Mouse (Mus musculus): ENCODE results near the gene Kbtbd7. TPM values are rescaled to one million over a fixed set of nuclear protein-coding genes. Genes with fewer than 3 reads are reported as not detected.

The Kbtbd7 gene
- 18.4 and 19.9 TPM in 2 replicates for polyA plus RNA-seq (2014; fragmentation: Nextera tagmentation; extraction: Ambion mirVana)

GRCm38 (mm10) chr14:79425979-79426729 lies at the start of gene Kbtbd7:
Gene Kbtbd7, plus strand, starts transcription at chr14:79426511.
- Histone ChIP-seq H3K9ac (ENCODE audit: low read length) (peak within 1 kb of the TSS; percentile 64), H3K4me1 (ENCODE audit: control insufficient read depth, insufficient read depth, low read length) (no peaks in the 10 kb centered on the region), H3K9me3 (ENCODE audit: control insufficient read depth, low read length) (no peaks in the 10 kb centered on the region), H3K27me3 (ENCODE audit: control insufficient read depth, insufficient read depth, low read length) (no peaks in the 10 kb centered on the region), H3K36me3 (ENCODE audit: control insufficient read depth, insufficient read depth, low read length) (no peaks in the 10 kb centered on the region), H3K4me3 (ENCODE audit: low read depth, low read length) (peak within 1 kb of the TSS; percentile 41), H3K4me2 (ENCODE audit: low read depth) (peak within 1 kb of the TSS; percentile 47), H3K27ac (ENCODE audit: low read depth, low read length) (peak within 1 kb of the TSS; percentile 81)
- ATAC-seq (ENCODE audit: insufficient read depth, low FRiP score, low TSS enrichment) (peak; percentile 97), DNase-seq (ENCODE audit: low spot score) (peak; percentile 95)
- under 1% methylated on average over 39 of the region's 44 CpGs for WGBS

GRCm38 (mm10) chr14:79377041-79377440 lies 49.3 kb upstream of the Kbtbd7 start:
- Histone ChIP-seq H3K4me2 (ENCODE audit: low read depth) (no peak overlapping the region), H3K4me1 (ENCODE audit: control insufficient read depth, insufficient read depth, low read length) (no peaks in the 10 kb centered on the region), H3K36me3 (ENCODE audit: control insufficient read depth, insufficient read depth, low read length) (no peaks in the 10 kb centered on the region), H3K4me3 (ENCODE audit: low read depth, low read length) (no peak overlapping the region), H3K9me3 (ENCODE audit: control insufficient read depth, low read length) (no peaks in the 10 kb centered on the region), H3K9ac (ENCODE audit: low read length) (no peak overlapping the region), H3K27me3 (ENCODE audit: control insufficient read depth, insufficient read depth, low read length) (no peaks in the 10 kb centered on the region), H3K27ac (ENCODE audit: low read depth, low read length) (no peak overlapping the region)
- ATAC-seq (ENCODE audit: insufficient read depth, low FRiP score, low TSS enrichment) (no peak), DNase-seq (ENCODE audit: low spot score) (no peak)

- H3K36me3 ChIP-seq (ENCODE audit: control insufficient read depth, insufficient read depth, low read length): 0 out of 2 replicates have a peak, but pooled peaks cover 2% of the 10 kb centered on the region
- no peak overlapping the region for H3K4me2 ChIP-seq (ENCODE audit: low read depth)
- H3K9ac ChIP-seq (ENCODE audit: low read length): no peak overlapping the region
- 96% methylated on average over 7 of the region's 7 CpGs for WGBS
- H3K4me3 ChIP-seq (ENCODE audit: low read depth, low read length): no peak overlapping the region
- no peaks in the 10 kb centered on the region for H3K9me3 ChIP-seq (ENCODE audit: control insufficient read depth, low read length)
- H3K27ac ChIP-seq (ENCODE audit: low read depth, low read length): no peak overlapping the region
- H3K27me3 ChIP-seq (ENCODE audit: control insufficient read depth, insufficient read depth, low read length): no peaks in the 10 kb centered on the region
- DNase-seq (ENCODE audit: low spot score) (no peak), ATAC-seq (ENCODE audit: insufficient read depth, low FRiP score, low TSS enrichment) (no peak)
- no peaks in the 10 kb centered on the region for H3K4me1 ChIP-seq (ENCODE audit: control insufficient read depth, insufficient read depth, low read length)
These were observed 43.2 kb upstream of the Kbtbd7 start for GRCm38 (mm10) chr14:79383120-79383519.

- ATAC-seq (ENCODE audit: insufficient read depth, low FRiP score, low TSS enrichment) (no peak), DNase-seq (ENCODE audit: low spot score) (no peak)
- Histone ChIP-seq H3K27me3 (ENCODE audit: control insufficient read depth, insufficient read depth, low read length) (no peaks in the 10 kb centered on the region), H3K4me3 (ENCODE audit: low read depth, low read length) (no peak overlapping the region), H3K9ac (ENCODE audit: low read length) (no peak overlapping the region), H3K4me2 (ENCODE audit: low read depth) (no peak overlapping the region), H3K9me3 (ENCODE audit: control insufficient read depth, low read length) (no peaks in the 10 kb centered on the region), H3K4me1 (ENCODE audit: control insufficient read depth, insufficient read depth, low read length) (no peaks in the 10 kb centered on the region), H3K27ac (ENCODE audit: low read depth, low read length) (no peak overlapping the region), H3K36me3 (ENCODE audit: control insufficient read depth, insufficient read depth, low read length) (0 out of 2 replicates have a peak, but pooled peaks cover 2% of the 10 kb centered on the region)
- WGBS: 91% methylated on average over 3 of the region's 3 CpGs
These were observed 38.0 kb upstream of the Kbtbd7 start for GRCm38 (mm10) chr14:79388304-79388703.

GRCm38 (mm10) chr14:79389438-79390264 lies 36.7 kb upstream of the Kbtbd7 start:
- Histone ChIP-seq H3K9ac (ENCODE audit: low read length) (peak overlapping the region; percentile 89), H3K4me2 (ENCODE audit: low read depth) (peak overlapping the region; percentile 86), H3K9me3 (ENCODE audit: control insufficient read depth, low read length) (no peaks in the 10 kb centered on the region), H3K4me3 (ENCODE audit: low read depth, low read length) (peak overlapping the region; percentile 73), H3K27ac (ENCODE audit: low read depth, low read length) (peak overlapping the region; percentile 96), H3K27me3 (ENCODE audit: control insufficient read depth, insufficient read depth, low read length) (no peaks in the 10 kb centered on the region), H3K4me1 (ENCODE audit: control insufficient read depth, insufficient read depth, low read length) (no peaks in the 10 kb centered on the region), H3K36me3 (ENCODE audit: control insufficient read depth, insufficient read depth, low read length) (0 out of 2 replicates have a peak, but pooled peaks cover 2% of the 10 kb centered on the region)
- WGBS: 2% methylated on average over 16 of the region's 16 CpGs
- ATAC-seq (ENCODE audit: insufficient read depth, low FRiP score, low TSS enrichment): peak; percentile 20
- DNase-seq (ENCODE audit: low spot score): no peak

GRCm38 (mm10) chr14:79390265-79390926 lies 35.9 kb upstream of the Kbtbd7 start, which contains the start of gene Naa16:
Gene Naa16, minus strand, starts transcription at chr14:79390778.
- no peaks in the 10 kb centered on the region for H3K27me3 ChIP-seq (ENCODE audit: control insufficient read depth, insufficient read depth, low read length)
- WGBS: under 1% methylated on average over 64 of the region's 71 CpGs
- ATAC-seq (ENCODE audit: insufficient read depth, low FRiP score, low TSS enrichment) (peak; percentile 95), DNase-seq (ENCODE audit: low spot score) (peak; percentile 99)
- peak within 1 kb of the TSS; percentile 89 for H3K9ac ChIP-seq (ENCODE audit: low read length)
- peak within 1 kb of the TSS; percentile 96 for H3K27ac ChIP-seq (ENCODE audit: low read depth, low read length)
- H3K4me3 ChIP-seq (ENCODE audit: low read depth, low read length): peak within 1 kb of the TSS; percentile 73
- H3K4me1 ChIP-seq (ENCODE audit: control insufficient read depth, insufficient read depth, low read length): no peaks in the 10 kb centered on the region
- H3K4me2 ChIP-seq (ENCODE audit: low read depth): peak within 1 kb of the TSS; percentile 86
- no peaks in the 10 kb centered on the region for H3K9me3 ChIP-seq (ENCODE audit: control insufficient read depth, low read length)
- H3K36me3 ChIP-seq (ENCODE audit: control insufficient read depth, insufficient read depth, low read length): 0 out of 2 replicates have a peak, but pooled peaks cover 2% of the 10 kb centered on the region

GRCm38 (mm10) chr14:79393289-79393688 lies 33.0 kb upstream of the Kbtbd7 start:
- H3K36me3 ChIP-seq (ENCODE audit: control insufficient read depth, insufficient read depth, low read length): no peaks in the 10 kb centered on the region
- H3K27me3 ChIP-seq (ENCODE audit: control insufficient read depth, insufficient read depth, low read length): no peaks in the 10 kb centered on the region
- no peaks in the 10 kb centered on the region for H3K4me1 ChIP-seq (ENCODE audit: control insufficient read depth, insufficient read depth, low read length)
- ATAC-seq (ENCODE audit: insufficient read depth, low FRiP score, low TSS enrichment): no peak
- no peak overlapping the region for H3K27ac ChIP-seq (ENCODE audit: low read depth, low read length)
- no peaks in the 10 kb centered on the region for H3K9me3 ChIP-seq (ENCODE audit: control insufficient read depth, low read length)
- WGBS: 81% methylated on average over 1 of the region's 1 CpGs
- no peak overlapping the region for H3K4me3 ChIP-seq (ENCODE audit: low read depth, low read length)
- DNase-seq (ENCODE audit: low spot score): no peak
- no peak overlapping the region for H3K9ac ChIP-seq (ENCODE audit: low read length)
- no peak overlapping the region for H3K4me2 ChIP-seq (ENCODE audit: low read depth)

- Histone ChIP-seq H3K27ac (ENCODE audit: low read depth, low read length) (no peak overlapping the region), H3K9me3 (ENCODE audit: control insufficient read depth, low read length) (no peaks in the 10 kb centered on the region), H3K27me3 (ENCODE audit: control insufficient read depth, insufficient read depth, low read length) (no peaks in the 10 kb centered on the region), H3K36me3 (ENCODE audit: control insufficient read depth, insufficient read depth, low read length) (no peaks in the 10 kb centered on the region), H3K4me1 (ENCODE audit: control insufficient read depth, insufficient read depth, low read length) (no peaks in the 10 kb centered on the region), H3K4me3 (ENCODE audit: low read depth, low read length) (no peak overlapping the region), H3K9ac (ENCODE audit: low read length) (no peak overlapping the region), H3K4me2 (ENCODE audit: low read depth) (no peak overlapping the region)
- no peak for ATAC-seq (ENCODE audit: insufficient read depth, low FRiP score, low TSS enrichment)
- peak; percentile 47 for DNase-seq (ENCODE audit: low spot score)
These were observed 31.7 kb upstream of the Kbtbd7 start for GRCm38 (mm10) chr14:79394564-79394963.
